Mouse (Mus musculus) megakaryocyte, embryonic 14.5 days (primary cell): ENCODE measurements around the gene Polr1c. TPM values are rescaled to one million over a fixed set of nuclear protein-coding genes. Genes with fewer than 3 reads are reported as not detected.

Experiments
- H3K27me3 ChIP-seq: replicated peaks from 2 replicates; pipeline ENCODE3; 2012; ENCODE audit warnings: inconsistent platforms
- H3K36me3 ChIP-seq: replicated peaks from 2 replicates; pipeline ENCODE3; 2012; ENCODE audit warnings: low read length, inconsistent platforms, mixed read lengths
- H3K4me1 ChIP-seq: 2 replicates; pipeline ENCODE4 v1.6.1; 2012; ENCODE audit warnings: inconsistent platforms
- H3K4me3 ChIP-seq: replicated peaks from 2 replicates; pipeline ENCODE3; 2012; ENCODE audit warnings: moderate library complexity, mild to moderate bottlenecking, inconsistent platforms
- H3K9me3 ChIP-seq: 2 replicates; pipeline ENCODE4 v1.6.1; 2012; ENCODE audit warnings: inconsistent platforms
- FLI1 ChIP-seq: IDR thresholded peaks from 2 replicates; pipeline ENCODE4 v1.6.1; 2012; ENCODE audit warnings: low read length, inconsistent platforms, mixed read lengths
- GATA1 ChIP-seq: IDR thresholded peaks from 3 replicates; pipeline ENCODE4 v1.6.1; 2012; ENCODE audit warnings: mixed read lengths, low read length, inconsistent platforms, borderline replicate concordance
- polyA plus RNA-seq: library from polyadenylated mRNA; stranded (reverse); fragments of >175 nt; gene quantifications from 2 replicates; pipeline ENCODE4 v1.2.3, GENCODE M21; 2012; ENCODE audit warnings: low replicate concordance; ENCODE audit not compliant: insufficient read depth

The Polr1c gene
- polyA plus RNA-seq, result 10.9 TPM in 1 of 2 replicates, not detected in the other

DNA sequence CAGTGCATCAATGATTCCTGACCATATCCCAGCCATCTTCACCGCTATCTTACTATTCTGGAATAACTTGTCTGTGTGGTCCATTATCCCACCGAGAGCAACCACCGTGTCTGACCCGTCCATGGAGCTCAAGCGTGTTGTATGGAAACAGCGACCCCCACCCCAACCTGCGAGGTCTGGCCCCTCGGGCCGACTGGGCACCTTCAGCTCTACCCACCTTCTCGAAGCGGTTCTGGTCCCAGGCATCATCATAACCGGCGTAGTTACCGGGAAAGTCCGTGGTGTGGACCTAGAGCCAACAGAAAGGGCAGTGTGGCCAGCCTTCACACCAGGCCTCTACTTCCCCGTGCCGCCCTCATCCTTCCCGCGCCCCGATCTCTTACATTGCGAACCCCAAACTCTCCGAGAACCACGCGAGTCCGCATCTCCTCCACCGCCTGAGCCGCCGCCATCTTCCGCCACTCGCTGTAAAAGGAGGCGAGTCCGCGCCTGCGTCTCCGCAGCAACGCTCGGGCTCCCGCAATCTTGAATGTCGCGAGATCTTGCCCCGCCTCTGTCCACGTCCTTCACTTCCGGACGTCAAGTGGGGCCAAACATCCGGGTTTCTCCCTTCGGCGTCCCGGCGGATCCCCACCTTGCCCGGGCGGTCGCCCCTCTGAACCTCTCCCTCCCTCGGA is at the start of gene Polr1c, which contains the start of gene Yipf3:
Gene Polr1c (minus strand): TSS at position 543 of the 677 bp plus-strand sequence.
Gene Yipf3 (plus strand): TSS at position 569 of the 677 bp plus-strand sequence.
- Histone ChIP-seq H3K4me1 (peaks cover 70% of the 10 kb centered on the region), H3K36me3 (peaks cover 82% of the 10 kb centered on the region), H3K27me3 (no peaks in the 10 kb centered on the region), H3K9me3 (no peaks in the 10 kb centered on the region), H3K4me3 (peak within 1 kb of the TSS; percentile 100)
- TF ChIP-seq FLI1, result peak; percentile 72; the same call in 1 of the 2 replicates
- no peak for TF ChIP-seq GATA1

DNA sequence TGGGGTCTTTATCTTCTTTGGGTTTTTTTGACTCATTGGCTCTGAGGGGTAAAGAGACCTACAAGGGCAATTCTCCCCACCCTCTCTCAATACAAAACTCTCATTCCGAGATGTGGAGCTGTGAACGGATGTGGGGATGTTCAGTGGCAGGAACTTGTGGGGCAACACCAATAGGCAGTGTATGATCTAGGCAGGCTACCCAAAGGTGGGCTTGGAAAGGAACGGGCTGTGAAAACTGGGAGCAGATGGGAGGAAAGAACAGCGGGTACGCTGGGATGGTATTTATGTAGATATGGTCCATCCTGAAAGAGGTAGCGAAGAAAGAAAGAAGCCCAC is 49.1 kb upstream of the Polr1c start:
- TF ChIP-seq FLI1 (no peak), GATA1 (no peak)
- Histone ChIP-seq H3K4me3 (peak overlapping the region; percentile 91), H3K9me3 (no peaks in the 10 kb centered on the region), H3K4me1 (peaks cover 32% of the 10 kb centered on the region), H3K27me3 (peaks cover 82% of the 10 kb centered on the region), H3K36me3 (no peaks in the 10 kb centered on the region)

DNA sequence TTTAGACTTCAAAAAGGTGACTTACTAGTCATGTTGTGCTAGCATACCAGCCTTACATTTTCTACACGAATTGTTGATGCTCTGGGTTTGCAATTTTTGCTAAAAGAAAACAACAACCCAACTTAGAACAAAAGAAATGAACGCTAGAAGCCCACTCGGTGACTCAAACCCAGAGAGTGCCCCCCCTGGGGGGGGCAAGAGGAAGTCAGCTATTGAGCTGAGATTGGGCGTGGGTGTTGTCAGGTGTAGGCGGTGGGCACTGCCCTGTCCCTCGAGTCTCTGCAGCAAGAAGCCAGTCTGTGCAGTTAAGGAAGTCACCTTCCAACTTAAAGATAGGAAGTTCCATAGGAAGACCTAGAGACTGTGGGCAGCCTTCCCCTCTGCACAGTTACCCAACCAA is 48.7 kb upstream of the Polr1c start:
- Histone ChIP-seq H3K36me3 (no peaks in the 10 kb centered on the region), H3K4me3 (no peak overlapping the region), H3K27me3 (peaks cover 80% of the 10 kb centered on the region), H3K4me1 (peaks cover 28% of the 10 kb centered on the region), H3K9me3 (no peaks in the 10 kb centered on the region)
- TF ChIP-seq FLI1, result no peak
- no peak for TF ChIP-seq GATA1

DNA sequence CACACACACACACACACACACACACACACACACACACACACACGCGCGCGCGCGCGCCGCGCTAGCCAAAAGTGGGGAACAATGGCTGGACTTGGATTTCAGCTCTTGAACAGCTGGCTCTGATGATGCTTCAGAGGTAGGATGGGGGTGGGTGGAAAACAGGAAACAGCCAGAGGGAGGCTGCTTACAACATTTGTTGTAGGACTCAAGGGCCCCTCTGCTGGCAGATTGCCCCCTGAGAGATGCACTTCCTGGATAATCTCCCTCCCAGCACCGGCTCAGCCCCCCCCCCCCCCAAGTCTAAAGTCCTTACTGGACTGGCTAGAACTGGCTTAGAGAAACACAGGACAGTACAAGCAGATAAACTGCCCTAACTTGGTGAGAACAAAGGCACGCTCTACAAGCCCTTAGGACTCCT is 39.8 kb upstream of the Polr1c start:
- no peak for TF ChIP-seq FLI1
- TF ChIP-seq GATA1, result no peak
- H3K4me3 ChIP-seq, result no peak overlapping the region

DNA sequence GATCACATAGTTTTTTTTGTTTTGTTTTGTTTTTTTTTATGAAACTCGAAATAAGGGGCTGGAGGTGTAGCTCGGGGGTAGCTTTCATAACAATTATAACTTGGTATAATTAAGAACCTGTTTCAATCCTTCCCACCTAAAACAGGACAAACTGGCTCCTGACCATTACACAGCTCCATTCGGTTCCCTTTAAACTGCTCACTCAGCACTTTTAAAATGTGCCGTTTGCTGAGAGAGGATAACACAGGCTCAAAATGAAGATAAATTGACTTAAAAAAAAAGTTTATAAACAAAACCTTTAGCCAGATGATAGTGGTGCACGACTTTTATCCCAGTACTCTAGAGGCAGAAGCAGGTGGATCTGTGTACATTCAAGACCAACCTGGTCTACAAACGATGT is 37.6 kb upstream of the Polr1c start:
- Histone ChIP-seq H3K9me3 (peaks cover 5% of the 10 kb centered on the region; the same call in 1 of the 2 replicates), H3K27me3 (peaks cover 19% of the 10 kb centered on the region), H3K36me3 (peaks cover 10% of the 10 kb centered on the region), H3K4me3 (no peak overlapping the region), H3K4me1 (peaks cover 29% of the 10 kb centered on the region)
- TF ChIP-seq FLI1, result no peak
- no peak for TF ChIP-seq GATA1

More for the DNA sequence above, 39.8 kb upstream of the Polr1c start:
- H3K4me1 ChIP-seq, result peaks cover 16% of the 10 kb centered on the region
- peaks cover 35% of the 10 kb centered on the region for H3K27me3 ChIP-seq
- peaks cover 5% of the 10 kb centered on the region; the same call in 1 of the 2 replicates for H3K9me3 ChIP-seq
- no peaks in the 10 kb centered on the region for H3K36me3 ChIP-seq

DNA sequence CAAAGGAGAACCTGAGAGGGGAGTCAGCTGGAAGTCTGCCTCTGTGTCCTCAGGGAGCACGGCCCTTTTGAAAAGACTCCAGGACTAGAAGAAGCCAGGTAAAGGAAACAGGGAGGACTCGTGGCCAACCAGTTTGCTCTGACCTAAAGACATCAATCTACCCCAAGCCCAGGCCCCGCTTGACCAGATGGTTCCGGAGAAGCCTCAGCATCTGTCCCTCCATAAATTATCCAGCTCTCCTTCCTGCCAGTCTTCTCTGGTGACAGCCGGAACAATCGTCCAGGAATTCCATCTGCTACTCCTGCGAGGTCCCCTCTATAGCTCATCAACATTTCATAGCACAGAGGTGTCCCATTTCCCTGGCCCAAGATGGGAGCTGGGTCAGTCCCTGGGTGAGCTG is 36.8 kb upstream of the Polr1c start:
- Histone ChIP-seq H3K4me3 (no peak overlapping the region), H3K4me1 (peaks cover 29% of the 10 kb centered on the region), H3K9me3 (peaks cover under 1% of the 10 kb centered on the region; the same call in 1 of the 2 replicates), H3K27me3 (peaks cover 13% of the 10 kb centered on the region), H3K36me3 (peaks cover 18% of the 10 kb centered on the region)
- no peak for TF ChIP-seq GATA1
- TF ChIP-seq FLI1, result no peak

DNA sequence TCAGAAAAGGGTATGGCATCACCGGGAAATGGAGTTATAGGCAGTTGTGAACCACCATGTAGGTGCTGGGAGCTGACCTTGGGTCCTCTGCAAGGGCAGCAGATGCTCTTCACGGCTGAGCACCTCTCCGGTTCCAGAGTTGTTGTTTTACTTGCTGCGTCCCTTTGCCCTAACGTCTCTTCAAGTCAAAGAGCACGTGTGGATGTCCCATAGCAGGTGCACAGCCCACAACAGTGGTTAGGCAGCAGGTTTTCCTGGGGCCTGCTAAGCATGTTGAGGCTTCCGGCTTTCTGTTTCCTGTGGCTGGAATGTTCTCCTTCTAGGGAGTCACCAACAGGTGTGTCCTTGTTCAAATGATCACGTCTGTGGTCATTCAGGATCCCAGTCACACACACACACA is 36.1 kb upstream of the Polr1c start:
- Histone ChIP-seq H3K36me3 (peaks cover 25% of the 10 kb centered on the region), H3K4me3 (no peak overlapping the region), H3K9me3 (no peaks in the 10 kb centered on the region), H3K27me3 (peaks cover 10% of the 10 kb centered on the region), H3K4me1 (peaks cover 33% of the 10 kb centered on the region)
- TF ChIP-seq GATA1, result no peak

DNA sequence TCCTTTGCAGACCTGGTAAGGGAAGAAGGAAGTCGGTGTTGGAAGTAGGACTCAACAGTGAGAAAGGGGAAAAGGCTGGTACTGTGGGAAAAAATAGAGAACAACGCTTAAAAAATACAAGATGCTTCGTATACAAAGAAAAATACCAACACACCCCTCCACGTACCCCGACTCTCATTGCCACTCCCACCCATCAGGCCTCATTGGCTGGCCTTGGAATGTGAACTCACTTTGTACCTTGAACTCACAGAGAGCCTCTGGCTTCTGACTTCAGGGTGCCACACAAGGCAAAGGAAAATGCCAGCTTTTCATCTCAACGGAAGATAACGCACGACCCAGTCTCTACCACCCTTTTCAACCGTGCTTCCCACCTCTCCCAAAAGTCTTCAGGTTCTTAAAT is 35.3 kb upstream of the Polr1c start:
- Histone ChIP-seq H3K4me1 (peaks cover 40% of the 10 kb centered on the region), H3K27me3 (peaks cover 10% of the 10 kb centered on the region), H3K9me3 (no peaks in the 10 kb centered on the region), H3K4me3 (peak overlapping the region; percentile 96), H3K36me3 (peaks cover 32% of the 10 kb centered on the region)
- TF ChIP-seq FLI1 (no peak), GATA1 (no peak)

DNA sequence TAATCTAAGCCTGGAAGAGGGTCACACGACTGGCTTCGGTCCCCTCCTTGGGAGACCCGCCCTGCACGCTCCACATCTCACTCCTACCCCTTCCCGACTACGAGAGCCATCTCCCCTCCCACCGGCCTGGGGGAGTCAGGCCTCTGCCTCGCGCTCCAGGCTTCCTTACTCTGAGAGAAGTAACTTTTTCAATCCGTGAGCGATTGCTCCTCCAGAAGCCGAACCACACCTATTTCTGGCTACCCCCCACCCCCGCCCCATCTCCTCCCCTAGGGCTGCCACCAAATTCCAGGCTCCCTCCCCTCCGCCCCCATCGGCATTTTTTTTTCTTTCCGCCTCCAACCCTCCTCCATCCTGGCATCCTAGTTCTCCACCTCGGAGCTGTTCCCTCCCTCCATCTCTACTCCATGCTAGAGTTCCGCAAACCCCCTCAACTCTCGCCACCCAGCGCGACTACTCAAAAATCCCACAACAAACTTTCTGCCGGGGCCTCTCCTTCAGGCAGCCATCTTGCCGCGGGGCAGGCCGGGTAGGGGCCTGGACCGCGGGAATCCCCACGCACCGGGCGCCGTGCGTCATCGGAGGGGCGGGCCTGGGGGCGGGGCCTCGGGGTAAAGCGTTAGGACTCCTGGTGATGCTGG is 34.7 kb upstream of the Polr1c start, which contains the start of gene Tjap1:
Gene Tjap1 (minus strand): TSS at position 544 of the 641 bp plus-strand sequence.
- Histone ChIP-seq H3K4me1 (peaks cover 39% of the 10 kb centered on the region), H3K27me3 (peaks cover 10% of the 10 kb centered on the region), H3K9me3 (no peaks in the 10 kb centered on the region), H3K36me3 (peaks cover 38% of the 10 kb centered on the region), H3K4me3 (peak within 1 kb of the TSS; percentile 96)
- TF ChIP-seq FLI1 (no peak), GATA1 (no peak)

DNA sequence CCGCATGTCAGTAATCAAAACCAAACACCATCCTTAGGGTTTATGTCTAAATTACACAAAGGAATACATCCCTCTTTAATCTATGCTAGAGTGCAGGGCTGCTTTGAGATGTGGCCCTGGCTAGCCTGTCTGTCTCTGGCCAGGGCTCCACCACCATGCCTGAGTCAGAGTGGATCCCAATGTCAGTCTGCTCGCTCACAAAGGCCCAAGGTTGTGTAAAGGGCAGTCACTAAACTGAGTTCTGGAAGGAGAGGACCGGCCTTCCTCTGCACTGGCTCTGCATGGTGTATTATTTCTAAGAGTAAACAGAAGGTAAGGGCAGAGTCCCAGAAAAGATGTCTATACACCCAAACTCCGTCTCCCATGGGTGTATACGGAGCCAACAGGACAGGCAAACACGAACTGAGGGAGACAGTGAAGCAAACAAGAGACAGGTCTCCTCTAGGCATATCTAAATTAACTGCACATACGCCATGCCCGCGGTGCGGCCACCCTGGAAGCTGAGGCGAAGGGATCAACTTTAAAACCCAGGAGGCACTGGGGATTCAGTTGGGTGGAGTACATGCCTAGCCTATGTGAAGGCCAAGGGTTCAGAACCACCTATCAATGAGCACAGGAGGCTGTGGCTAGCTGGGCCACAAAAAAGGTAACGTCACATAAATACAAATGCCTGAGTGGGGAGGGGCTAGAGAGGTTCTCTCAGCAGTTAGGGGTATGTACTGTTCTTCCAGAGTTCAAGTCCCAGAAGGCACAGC is 30.3 kb upstream of the Polr1c start:
- Histone ChIP-seq H3K4me1 (peaks cover 54% of the 10 kb centered on the region), H3K36me3 (peaks cover 72% of the 10 kb centered on the region), H3K9me3 (no peaks in the 10 kb centered on the region), H3K27me3 (no peaks in the 10 kb centered on the region), H3K4me3 (no peak overlapping the region)
- no peak for TF ChIP-seq FLI1
- no peak for TF ChIP-seq GATA1
